Mouse (Mus musculus) lung, postnatal 10 days (tissue): Measurements from ENCODE around the gene Ppt2.

ENCODE experiments used
- DNase-seq: peaks from one replicate; pipeline ENCODE4 v3.0.0; 2021

Gene Ppt2

GRCm38 (mm10) chr17:34627943-34628643 lies at the start of gene Ppt2:
TSS of gene Ppt2 (minus strand) at chr17:34628510.
- peak; percentile 32 for DNase-seq

GRCm38 (mm10) chr17:34676671-34677070 lies 48.4 kb upstream of the Ppt2 start:
- no peak for DNase-seq

- no peak for DNase-seq
Measured at GRCm38 (mm10) chr17:34676093-34676460, 47.8 kb upstream of the Ppt2 start.

GRCm38 (mm10) chr17:34675205-34676092 lies 47.1 kb upstream of the Ppt2 start:
- DNase-seq: peak; percentile 57

- no peak for DNase-seq
Measured at GRCm38 (mm10) chr17:34674524-34675204, 46.4 kb upstream of the Ppt2 start.

GRCm38 (mm10) chr17:34673139-34673538 lies 44.8 kb upstream of the Ppt2 start:
- DNase-seq: no peak

- no peak for DNase-seq
Measured at GRCm38 (mm10) chr17:34672246-34672792, 44.0 kb upstream of the Ppt2 start.

- no peak for DNase-seq
Measured at GRCm38 (mm10) chr17:34671151-34672066, 43.1 kb upstream of the Ppt2 start.

- DNase-seq: no peak
Measured at GRCm38 (mm10) chr17:34670235-34670634, 41.9 kb upstream of the Ppt2 start, which contains the start of gene Tnxb. TSS of gene Tnxb (plus strand) at chr17:34670535.

GRCm38 (mm10) chr17:34664472-34664871 lies 36.2 kb upstream of the Ppt2 start:
- DNase-seq: no peak

- no peak for DNase-seq
Measured at GRCm38 (mm10) chr17:34663558-34663957, 35.2 kb upstream of the Ppt2 start.

- no peak for DNase-seq
Measured at GRCm38 (mm10) chr17:34662978-34663377, 34.7 kb upstream of the Ppt2 start.

GRCm38 (mm10) chr17:34662468-34662867 lies 34.2 kb upstream of the Ppt2 start:
- DNase-seq: no peak

- DNase-seq: peak; percentile 85
Measured at GRCm38 (mm10) chr17:34661121-34661591, 32.8 kb upstream of the Ppt2 start.

- DNase-seq: peak; percentile 58
Measured at GRCm38 (mm10) chr17:34660259-34660820, 32.0 kb upstream of the Ppt2 start.

- no peak for DNase-seq
Measured at GRCm38 (mm10) chr17:34659897-34660214, 31.5 kb upstream of the Ppt2 start.

GRCm38 (mm10) chr17:34659181-34659896 lies 31.0 kb upstream of the Ppt2 start:
- DNase-seq: no peak

GRCm38 (mm10) chr17:34658591-34658990 lies 30.3 kb upstream of the Ppt2 start:
- no peak for DNase-seq

GRCm38 (mm10) chr17:34658145-34658544 lies 29.8 kb upstream of the Ppt2 start:
- DNase-seq: no peak

- no peak for DNase-seq
Measured at GRCm38 (mm10) chr17:34657271-34657670, 29.0 kb upstream of the Ppt2 start.

GRCm38 (mm10) chr17:34656666-34657065 lies 28.4 kb upstream of the Ppt2 start:
- peak; percentile 52 for DNase-seq
